Mouse (Mus musculus): ENCODE data around the gene Tmem50b.
"Not testable (repeated sequence)": the region's sequence is repeated elsewhere in the genome, so short reads cannot be mapped to it uniquely, and the experiment has no call there.

The Tmem50b gene

GRCm38 (mm10) chr16:91597672-91598010 lies at the start of gene Tmem50b:
Tmem50b (minus strand) TSS chr16:91597800.
- peak; percentile 99 for DNase-seq (ENCODE audit: low spot score in 2 of 2)

GRCm38 (mm10) chr16:91646681-91647419 lies 49.2 kb upstream of the Tmem50b start, which contains the start of gene Gart:
Gart (minus strand) TSS chr16:91646952.
- DNase-seq (ENCODE audit: low spot score in 2 of 2) = peak; percentile 91 to 92

GRCm38 (mm10) chr16:91645995-91646602 lies 48.5 kb upstream of the Tmem50b start:
- DNase-seq (ENCODE audit: low spot score in 2 of 2) = no peak

GRCm38 (mm10) chr16:91645420-91645819 lies 47.8 kb upstream of the Tmem50b start:
- not testable (repeated sequence) for DNase-seq (ENCODE audit: low spot score in 2 of 2)

GRCm38 (mm10) chr16:91644901-91645300 lies 47.3 kb upstream of the Tmem50b start:
- DNase-seq (ENCODE audit: low spot score in 2 of 2) = no peak

- no peak for DNase-seq (ENCODE audit: low spot score in 2 of 2)
Observed at GRCm38 (mm10) chr16:91640171-91640570, 42.6 kb upstream of the Tmem50b start.

- DNase-seq (ENCODE audit: low spot score in 2 of 2) = peak; percentile 40 to 52
Observed at GRCm38 (mm10) chr16:91639636-91640035, 42.0 kb upstream of the Tmem50b start.

- DNase-seq (ENCODE audit: low spot score in 2 of 2) = no peak
Observed at GRCm38 (mm10) chr16:91639161-91639560, 41.6 kb upstream of the Tmem50b start.

- DNase-seq (ENCODE audit: low spot score in 2 of 2) = no peak
Observed at GRCm38 (mm10) chr16:91633641-91634040, 36.0 kb upstream of the Tmem50b start.

- no peak for DNase-seq (ENCODE audit: low spot score in 2 of 2)
Observed at GRCm38 (mm10) chr16:91632940-91633339, 35.3 kb upstream of the Tmem50b start.

GRCm38 (mm10) chr16:91632439-91632838 lies 34.8 kb upstream of the Tmem50b start:
- DNase-seq (ENCODE audit: low spot score in 2 of 2) = no peak

- DNase-seq (ENCODE audit: low spot score in 2 of 2) = no peak
Observed at GRCm38 (mm10) chr16:91630584-91630983, 33.0 kb upstream of the Tmem50b start.

- no peak for DNase-seq (ENCODE audit: low spot score in 2 of 2)
Observed at GRCm38 (mm10) chr16:91629749-91630148, 32.1 kb upstream of the Tmem50b start.

- no peak for DNase-seq (ENCODE audit: low spot score in 2 of 2)
Observed at GRCm38 (mm10) chr16:91628673-91629072, 31.1 kb upstream of the Tmem50b start.

GRCm38 (mm10) chr16:91627831-91628230 lies 30.2 kb upstream of the Tmem50b start:
- DNase-seq (ENCODE audit: low spot score in 2 of 2) = no peak

- no peak for DNase-seq (ENCODE audit: low spot score in 2 of 2)
Observed at GRCm38 (mm10) chr16:91623074-91623473, 25.5 kb upstream of the Tmem50b start.

- DNase-seq (ENCODE audit: low spot score in 2 of 2) = no peak
Observed at GRCm38 (mm10) chr16:91620991-91621390, 23.4 kb upstream of the Tmem50b start.

- DNase-seq (ENCODE audit: low spot score in 2 of 2) = no peak
Observed at GRCm38 (mm10) chr16:91620185-91620584, 22.6 kb upstream of the Tmem50b start.

- peak; percentile 86 for DNase-seq (ENCODE audit: low spot score in 2 of 2)
Observed at GRCm38 (mm10) chr16:91618511-91619501, 21.2 kb upstream of the Tmem50b start, which contains the start of gene Dnajc28. Dnajc28 (minus strand) TSS chr16:91619026.

- no peak for DNase-seq (ENCODE audit: low spot score in 2 of 2)
Observed at GRCm38 (mm10) chr16:91614552-91614951, 17.0 kb upstream of the Tmem50b start.

GRCm38 (mm10) chr16:91612525-91612924 lies 14.9 kb upstream of the Tmem50b start:
- DNase-seq (ENCODE audit: low spot score in 2 of 2) = no peak

GRCm38 (mm10) chr16:91611248-91611647 lies 13.6 kb upstream of the Tmem50b start:
- DNase-seq (ENCODE audit: low spot score in 2 of 2) = no peak

Data from right cerebral cortex, adult 2 months (tissue).